Mouse (Mus musculus): ENCODE data around the gene Kcnmb3.

Gene Kcnmb3

DNA sequence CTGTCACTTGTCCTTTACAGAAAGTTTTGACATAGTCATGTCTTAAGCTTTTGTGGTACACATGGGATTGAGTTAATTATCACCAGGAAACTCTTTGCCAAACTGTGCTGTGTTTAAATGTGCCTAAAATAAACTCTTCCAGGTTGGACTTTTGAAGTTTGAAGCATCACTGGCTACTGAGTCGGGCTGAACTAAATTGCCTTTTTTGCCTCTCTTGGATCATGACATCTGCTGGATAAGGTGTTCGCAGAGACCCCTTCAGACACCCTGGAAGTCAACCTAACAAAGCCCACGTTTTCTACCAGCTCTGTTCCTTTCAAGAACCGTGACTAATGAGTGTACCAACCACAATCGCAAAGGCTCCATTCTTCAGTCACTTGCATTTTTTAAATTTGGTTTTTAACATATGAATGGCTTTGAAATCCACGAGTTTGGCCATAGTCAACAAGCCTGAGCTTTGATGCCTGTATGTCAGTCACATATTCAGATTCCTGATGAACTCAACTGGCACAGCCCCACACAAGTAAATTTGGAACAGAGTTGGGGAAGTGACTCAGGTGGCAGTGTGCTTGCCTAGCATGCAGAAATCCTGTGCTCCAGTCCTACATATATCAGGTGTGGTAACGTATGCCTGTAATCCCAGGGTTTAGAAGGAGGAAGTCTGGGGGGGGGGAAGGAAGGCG lies 3.2 kb upstream of the Kcnmb3 start:
- DNase-seq (ENCODE audit: low spot score in 2 of 2): no peak

DNA sequence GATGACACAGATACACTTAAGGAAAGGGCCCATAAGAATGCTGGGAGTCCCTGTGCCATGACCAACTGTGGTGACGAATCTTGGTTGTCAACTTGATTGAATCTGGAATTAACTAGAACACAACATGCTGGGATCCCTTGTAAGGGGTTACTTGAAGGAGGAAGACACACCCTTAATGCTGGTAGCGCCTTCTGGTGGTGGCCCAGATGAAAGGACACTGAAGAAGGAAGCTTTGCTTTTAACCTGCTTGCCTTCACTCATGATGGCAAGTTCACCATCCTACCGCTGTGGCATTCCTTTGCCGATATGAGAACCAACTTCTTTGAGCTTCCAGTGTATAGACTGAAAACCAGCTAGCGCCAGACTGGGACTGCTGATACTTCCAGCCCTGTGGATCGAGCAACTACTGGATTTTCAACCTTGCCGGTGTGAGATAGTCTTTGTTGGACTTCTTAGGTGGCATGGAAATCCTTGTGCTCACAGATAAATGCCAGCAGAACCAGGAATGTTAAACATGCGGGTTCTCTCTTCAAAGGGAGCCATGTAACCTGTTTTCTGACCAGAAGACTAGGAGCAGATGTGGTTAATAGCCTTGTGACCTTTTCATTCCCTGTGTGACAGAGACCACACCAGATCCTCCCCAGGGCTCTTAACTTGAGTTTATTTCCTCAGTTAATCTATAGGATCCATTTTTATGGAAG lies 2.5 kb upstream of the Kcnmb3 start:
- DNase-seq (ENCODE audit: low spot score in 2 of 2): peak in 1 of 2 experiments; percentile 3

DNA sequence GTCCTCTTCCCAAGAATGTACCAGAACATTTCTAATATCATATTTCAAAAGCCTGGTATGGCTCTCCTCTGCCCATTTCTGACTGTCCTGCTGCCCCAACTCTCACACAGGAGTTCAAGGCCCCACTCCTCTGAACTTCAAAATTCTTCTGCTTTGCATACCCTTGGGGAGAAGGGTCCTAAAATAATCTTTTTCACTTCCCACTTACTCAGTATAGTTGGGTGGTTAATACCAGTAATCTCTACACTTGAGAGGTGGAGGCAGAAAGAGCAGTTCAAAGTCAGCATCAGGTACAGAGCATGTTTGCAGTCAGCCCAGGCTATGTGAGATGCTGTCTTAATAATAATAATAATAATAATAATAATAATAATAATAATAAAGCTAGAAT lies 1.1 kb downstream of the Kcnmb3 start:
- no peak for DNase-seq (ENCODE audit: low spot score in 2 of 2)

DNA sequence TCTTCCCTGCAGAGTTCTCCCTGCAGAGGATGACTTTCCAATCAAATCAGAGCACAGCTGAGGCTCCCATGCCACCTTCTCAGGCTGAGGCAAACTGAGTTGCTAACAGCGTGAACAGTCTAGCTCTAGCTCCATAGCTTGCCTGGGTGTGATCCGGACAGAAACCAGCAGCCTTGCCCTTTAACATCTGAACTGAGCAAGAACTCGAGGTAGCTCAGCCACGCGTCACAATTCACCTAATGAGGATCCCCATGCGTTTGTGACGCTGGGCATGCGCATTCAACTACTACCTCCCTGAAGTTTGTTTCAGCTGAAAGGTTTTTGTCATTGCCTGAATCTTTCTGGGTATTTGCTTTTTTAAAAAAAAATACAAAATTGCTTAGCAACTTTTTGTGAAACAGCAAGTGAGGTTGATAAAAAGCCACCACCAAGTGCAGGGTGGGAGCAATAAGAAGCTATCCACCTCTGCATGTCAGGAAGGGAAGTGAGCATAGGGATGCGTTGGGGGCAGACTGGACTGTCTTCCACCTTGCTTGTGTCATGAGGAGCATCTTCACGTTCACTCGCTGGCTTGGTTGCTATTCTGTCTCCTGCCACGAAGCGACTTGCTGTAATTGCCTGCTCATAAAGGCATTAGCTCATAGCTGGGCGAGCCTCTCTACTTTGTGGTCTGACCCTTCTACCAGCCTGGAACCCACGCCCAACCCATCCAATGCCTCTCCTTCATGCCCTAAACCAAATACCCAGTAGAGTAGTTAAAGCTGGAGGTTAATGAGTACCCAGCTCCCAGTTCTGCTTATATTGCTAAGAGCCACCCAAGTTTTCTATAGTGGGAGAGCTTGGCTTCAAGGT lies 1.7 kb downstream of the Kcnmb3 start:
- DNase-seq (ENCODE audit: low spot score in 2 of 2): no peak

DNA sequence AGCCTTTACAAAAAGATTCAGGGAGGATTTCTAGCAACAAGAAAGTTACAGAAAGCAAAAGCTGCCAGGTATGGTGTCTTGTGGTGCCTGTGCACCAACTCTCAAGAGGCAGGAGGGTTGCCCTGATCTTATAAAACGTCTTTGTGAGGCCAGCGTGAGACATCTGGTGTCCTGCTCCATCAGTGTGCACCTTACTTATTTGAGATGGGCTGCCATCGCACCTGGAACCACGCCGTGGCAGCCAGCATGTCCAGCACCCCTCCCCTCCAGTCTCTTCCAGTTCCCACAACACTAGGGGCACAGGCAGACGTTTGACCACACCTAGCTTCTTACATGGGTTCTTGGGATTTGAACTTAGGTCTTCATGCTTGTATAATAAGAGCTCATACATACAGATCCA lies 3.9 kb downstream of the Kcnmb3 start:
- no peak for DNase-seq (ENCODE audit: low spot score in 2 of 2)

DNA sequence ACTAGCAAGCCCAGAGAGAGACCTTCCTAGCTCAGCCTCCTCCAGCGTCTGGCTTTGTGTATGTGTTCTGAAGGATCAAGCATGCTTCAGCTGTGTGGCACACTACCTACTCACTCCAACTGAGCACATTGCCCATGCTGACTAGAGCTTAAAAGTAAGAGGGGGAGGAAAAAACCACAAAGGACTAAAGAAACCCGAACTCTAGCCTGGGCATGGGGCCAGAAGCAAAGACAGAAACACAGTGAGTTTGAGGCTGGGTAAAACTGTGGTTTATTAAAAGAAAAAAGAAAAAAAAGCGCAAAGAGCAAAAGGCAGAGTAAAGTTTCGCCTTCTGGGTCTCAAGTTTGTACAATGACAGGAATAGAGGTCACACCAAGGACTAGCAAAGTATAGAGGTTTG lies 5.5 kb downstream of the Kcnmb3 start:
- DNase-seq (ENCODE audit: low spot score in 2 of 2): no peak

DNA sequence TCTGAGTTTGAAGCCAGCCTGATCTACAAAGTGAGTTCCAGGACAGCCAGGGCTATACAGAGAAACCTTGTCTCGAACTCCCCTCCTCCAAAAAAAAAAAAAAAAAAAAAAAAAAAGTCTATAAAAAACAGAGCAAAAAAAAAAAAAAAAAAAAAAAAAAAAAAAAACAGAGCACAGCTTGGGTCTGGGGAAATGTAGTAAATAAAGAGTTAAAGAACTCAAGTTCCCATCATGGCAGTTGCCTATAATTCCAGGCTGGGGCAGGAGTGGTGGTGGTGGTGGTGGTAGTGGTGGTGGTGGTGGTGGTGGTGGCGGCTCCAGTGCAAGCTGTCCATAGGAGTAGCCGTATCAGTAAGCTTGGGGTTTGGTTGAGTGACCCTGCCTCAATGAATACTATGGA lies 9.0 kb downstream of the Kcnmb3 start:
- no peak for DNase-seq (ENCODE audit: low spot score in 2 of 2)

DNA sequence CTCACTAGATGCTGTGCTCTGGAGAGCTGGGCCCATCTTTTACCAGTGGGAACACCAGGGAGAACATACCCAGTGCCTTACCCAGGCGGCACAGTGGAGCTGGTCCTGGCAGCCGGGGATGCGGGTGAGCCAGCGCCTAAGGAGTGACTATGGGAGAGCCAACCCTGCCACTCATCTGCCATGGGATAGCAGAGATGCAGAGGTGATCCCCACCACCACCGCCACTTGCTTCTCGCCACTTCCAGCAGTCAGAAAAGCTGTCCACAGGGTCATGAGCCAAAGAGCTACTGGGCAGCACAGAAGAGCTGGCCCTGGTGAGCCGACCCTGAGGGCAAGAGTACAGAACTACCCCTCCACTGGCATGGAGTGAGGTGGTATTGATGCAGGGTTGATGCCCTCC lies 12.1 kb downstream of the Kcnmb3 start:
- no peak for DNase-seq (ENCODE audit: low spot score in 2 of 2)

DNA sequence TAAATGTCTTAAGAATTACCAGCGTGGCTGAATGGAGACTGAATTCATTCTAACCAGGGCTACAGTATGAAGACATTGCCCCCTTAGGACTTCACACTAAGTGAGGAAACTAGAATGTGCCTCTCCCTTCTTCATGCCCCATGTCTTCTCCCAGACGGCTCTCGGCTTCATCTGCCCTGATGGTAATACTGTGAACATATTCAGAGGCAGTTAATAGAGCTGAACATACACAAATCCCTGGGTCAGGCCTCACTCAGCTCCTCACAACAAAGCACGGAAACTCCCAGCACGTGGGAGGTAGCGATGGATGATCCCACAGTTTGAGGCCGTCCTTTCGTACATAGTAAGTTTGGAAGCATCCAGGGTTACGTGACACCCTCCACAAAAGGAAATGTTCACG lies 18.8 kb downstream of the Kcnmb3 start:
- DNase-seq (ENCODE audit: low spot score in 2 of 2): no peak

DNA sequence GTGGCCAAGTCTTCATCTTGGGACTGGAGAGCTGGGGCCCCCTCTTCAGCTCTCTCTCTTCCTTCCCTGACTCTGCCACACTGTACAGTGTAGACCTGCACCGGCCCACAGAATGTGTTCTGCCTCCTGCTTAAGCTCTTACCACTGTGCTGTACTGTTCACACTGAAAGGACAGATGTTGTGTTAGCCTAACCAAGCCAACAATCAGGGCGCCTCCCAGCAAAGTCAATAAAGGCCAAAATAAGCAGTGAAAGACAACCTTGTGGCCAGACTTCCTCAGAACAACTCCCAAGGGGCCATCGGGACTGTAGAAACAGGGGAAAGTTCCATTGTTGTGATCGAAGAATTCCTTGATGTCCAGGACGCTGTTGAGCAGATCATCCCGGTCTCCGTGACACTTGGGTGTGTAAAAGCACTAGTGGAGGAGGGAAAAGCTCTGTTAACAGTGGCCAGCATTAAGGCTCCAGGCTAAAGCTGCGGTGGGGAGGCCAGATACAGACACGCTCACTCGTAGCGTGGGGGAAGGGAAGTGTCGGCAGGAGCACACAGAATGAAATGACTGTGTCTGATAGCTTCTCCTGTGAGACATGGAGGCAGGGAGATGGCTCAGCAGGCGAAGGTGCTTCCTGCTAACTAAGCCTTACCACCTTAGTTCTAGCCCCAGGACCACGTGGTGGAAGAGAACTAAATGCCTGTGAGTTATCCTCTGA lies 19.7 kb downstream of the Kcnmb3 start:
- peak; percentile 43 to 46 for DNase-seq (ENCODE audit: low spot score in 2 of 2)

DNA sequence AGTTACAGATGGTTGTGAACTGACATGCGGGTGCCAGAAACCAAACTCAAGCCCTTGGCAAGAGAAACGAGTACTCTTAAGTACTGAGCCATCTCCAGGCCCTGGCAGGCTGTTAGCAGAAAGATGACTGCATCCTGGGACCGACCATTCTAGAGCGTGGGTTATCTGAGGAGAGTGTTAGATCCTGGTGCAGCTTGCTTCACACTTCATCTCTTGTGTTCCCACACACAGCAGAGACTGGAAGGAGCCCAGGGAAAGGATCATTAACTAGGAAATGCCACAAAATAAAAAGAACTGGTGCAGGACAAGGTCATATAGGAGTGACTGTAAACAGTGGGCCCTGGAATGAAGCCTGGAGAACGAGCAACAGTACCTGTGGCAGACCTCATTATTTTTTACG lies 20.9 kb downstream of the Kcnmb3 start:
- DNase-seq (ENCODE audit: low spot score in 2 of 2): peak in 1 of 2 experiments; percentile 10

DNA sequence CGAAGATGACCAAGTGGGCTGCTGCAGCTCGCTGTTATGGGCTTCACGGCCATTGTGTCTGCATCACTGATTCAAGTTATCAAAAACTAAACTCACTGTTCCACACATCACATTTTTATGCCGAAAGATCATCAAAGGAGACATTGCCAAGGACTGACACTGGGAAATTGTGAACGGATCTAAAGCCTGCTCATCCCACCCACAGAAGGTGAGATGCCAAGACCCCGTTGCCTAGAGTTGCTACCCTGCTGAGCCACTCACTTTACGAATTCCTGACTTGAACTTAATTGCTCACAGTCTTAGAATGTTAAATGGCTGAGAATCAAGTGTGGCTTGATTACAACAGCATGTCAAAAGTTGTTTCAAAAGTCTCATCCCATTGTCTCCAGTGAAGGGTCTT lies 21.6 kb downstream of the Kcnmb3 start:
- DNase-seq (ENCODE audit: low spot score in 2 of 2): no peak

DNA sequence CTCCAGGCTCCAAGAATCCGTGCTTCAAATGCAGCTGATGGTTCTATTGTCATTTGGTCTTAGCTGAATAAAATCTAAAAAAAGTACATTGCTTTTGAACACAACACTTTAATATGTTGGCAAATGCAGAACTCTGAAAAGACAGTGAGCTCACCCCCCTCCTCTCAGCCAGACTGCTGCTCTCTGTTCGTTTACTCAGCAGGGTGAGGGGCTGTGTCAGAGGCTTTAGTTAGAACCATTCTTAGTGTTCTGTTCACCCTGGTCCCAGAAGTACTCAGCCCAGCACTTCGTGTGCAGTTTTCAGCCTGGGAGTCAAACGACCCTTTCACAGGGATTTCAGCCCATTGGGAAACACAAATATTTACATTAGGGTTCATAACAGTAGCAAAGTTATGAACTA lies 23.6 kb downstream of the Kcnmb3 start:
- no peak for DNase-seq (ENCODE audit: low spot score in 2 of 2)

DNA sequence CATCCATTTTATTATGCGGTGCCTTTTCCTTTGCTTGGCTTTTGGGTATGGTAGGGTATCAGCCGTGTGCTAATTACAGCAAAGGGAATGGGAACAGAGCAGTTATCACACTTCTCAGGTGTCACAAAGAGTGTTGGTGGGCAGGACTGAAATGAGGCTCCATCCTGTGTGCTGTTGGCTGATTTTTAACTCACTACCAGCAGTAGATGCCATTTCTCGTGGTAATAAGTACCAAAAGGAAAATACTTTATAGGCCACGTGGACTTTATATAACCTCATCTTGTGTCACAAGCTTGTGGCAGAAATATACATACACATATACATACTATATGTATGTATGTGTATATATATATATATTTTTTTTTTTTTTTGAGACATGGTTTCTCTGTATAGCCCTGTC lies 24.7 kb downstream of the Kcnmb3 start:
- DNase-seq (ENCODE audit: low spot score in 2 of 2): no peak

DNA sequence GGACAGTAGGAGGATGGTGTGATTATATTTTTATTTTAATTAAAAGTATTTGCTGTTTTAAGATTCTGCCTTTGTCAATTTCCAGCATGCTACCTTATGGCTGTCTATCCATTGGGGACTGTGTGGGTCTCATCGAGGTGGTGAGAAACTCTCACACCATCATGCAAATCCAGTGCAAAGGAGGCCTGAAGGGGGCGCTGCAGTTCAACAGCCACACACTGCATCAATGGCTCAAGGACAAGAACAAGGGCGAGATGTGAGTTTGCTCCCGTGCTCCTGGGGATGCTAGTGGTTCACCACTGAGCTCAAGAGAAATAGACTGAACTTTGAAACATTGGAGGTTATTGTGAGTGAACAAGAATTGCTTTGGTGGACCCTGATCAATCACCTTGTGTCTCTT lies 32.3 kb downstream of the Kcnmb3 start:
- DNase-seq (ENCODE audit: low spot score in 2 of 2): no peak

DNA sequence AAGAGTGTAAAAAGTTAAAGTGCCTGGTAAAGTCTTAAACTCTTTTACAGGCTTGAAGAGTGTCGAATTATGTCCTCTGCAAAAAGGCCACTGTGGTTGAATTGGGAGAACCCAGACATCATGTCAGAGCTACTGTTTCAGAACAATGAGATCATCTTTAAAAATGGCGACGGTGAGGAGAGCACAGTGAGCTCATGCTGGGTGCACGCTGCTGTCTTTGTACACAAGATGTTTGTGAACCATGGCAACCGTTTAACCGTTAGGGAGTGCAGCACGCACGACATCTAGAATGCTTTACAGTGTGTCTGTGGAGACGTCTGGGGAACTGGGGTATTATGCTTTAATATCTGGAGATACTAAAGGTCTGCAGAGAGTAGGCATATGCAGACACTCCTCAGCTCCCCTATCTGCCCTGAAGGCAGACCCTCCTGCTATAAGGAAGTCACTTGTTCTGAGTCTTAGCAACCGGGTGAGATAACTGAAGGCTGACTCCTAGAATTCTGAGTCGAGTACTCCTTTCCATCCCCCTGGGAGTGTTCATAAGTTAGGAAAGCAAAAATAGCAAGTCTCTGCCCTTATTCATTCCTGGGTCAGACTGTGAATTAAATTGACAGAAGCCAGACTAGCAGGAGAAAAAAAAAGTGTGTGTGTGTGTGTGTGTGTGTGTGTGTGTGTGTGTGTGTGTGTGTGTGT lies 37.6 kb downstream of the Kcnmb3 start:
- peak; percentile 12 to 25 for DNase-seq (ENCODE audit: low spot score in 2 of 2)

DNA sequence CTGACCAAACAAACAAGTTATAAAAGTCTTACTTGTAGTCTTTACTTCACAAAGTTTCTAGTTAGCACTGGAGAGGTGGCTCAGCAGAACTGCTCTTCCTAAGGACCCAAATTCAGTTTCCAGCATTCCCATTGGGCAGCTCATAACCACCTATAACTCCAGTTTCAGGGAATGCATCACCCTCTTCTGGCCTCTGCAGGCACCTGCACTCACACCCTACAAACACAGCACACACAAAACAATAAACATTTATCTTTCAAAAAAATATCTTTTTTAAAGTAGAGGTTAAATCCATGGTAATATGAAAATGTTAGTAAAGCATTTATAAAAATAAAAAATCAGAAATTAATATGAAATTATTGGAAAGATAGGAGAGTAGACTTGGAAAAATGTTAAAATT lies 50.3 kb downstream of the Kcnmb3 start:
- DNase-seq (ENCODE audit: low spot score in 2 of 2): no peak

DNA sequence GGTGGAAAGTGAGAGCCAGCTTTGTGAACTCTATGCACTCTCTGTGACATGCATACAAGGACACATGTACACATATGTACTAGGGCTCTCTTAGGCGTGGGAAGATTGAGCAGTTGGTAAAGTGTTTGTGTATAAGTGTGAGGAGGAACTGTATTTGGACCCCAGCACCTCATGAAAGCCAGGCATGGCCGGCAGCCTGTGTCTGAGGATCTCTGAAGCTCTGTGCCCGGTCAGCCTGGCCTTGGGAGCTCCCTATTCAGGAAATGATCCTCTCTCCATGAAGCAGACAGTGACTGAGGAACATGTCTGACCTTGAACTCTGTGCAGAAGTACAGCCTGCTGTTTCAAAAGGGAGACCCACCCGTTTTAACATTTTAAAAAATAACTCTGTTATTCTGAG lies 53.3 kb downstream of the Kcnmb3 start:
- DNase-seq (ENCODE audit: low spot score in 2 of 2): no peak

DNA sequence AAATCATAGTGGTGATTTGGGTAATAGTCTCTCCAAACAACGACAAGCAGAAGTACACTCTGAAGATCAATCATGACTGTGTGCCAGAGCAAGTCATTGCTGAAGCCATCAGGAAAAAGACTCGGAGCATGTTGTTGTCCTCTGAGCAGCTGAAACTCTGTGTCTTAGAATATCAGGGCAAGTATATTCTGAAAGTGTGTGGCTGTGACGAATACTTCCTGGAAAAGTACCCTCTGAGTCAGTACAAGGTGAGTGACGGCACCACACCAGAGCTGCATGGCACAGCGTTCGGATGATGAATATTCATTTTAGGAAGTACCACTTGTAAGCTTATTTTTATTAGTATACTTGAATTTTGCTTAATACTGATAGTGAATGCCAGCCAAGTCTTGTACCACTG lies 54.2 kb downstream of the Kcnmb3 start:
- no peak for DNase-seq (ENCODE audit: low spot score in 2 of 2)

DNA sequence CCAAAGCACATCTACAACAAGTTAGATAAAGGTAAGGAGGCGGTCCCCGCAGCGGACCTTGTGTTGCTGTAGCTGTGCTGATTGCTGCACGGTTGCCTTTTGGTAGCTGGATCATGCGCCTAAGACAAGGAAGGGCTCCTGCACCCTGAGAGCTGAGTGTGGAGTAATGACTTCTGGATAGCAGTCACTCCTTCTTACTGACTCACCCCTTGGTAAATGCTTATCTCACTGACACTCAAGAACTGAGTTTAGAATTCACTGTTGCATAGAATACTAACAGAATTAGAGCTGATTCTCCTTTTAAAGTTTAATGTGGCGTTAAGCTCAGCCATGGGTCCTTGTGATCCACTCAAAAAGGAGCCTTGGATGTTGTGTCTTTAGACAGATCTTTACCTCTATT lies 54.7 kb downstream of the Kcnmb3 start:
- DNase-seq (ENCODE audit: low spot score in 2 of 2): no peak

DNA sequence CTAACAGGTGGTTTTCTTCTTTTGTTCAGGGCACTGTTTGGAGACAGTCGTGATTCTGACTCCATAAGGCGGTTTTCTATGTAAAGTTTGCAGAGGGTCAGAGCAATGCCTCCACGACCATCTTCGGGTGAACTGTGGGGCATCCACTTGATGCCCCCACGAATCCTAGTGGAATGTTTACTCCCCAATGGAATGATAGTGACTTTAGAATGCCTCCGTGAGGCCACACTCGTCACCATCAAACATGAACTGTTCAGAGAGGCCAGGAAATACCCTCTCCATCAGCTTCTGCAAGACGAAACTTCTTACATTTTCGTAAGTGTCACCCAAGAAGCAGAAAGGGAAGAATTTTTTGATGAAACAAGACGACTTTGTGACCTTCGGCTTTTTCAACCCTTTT lies 55.9 kb downstream of the Kcnmb3 start:
- no peak for DNase-seq (ENCODE audit: low spot score in 2 of 2)

DNA sequence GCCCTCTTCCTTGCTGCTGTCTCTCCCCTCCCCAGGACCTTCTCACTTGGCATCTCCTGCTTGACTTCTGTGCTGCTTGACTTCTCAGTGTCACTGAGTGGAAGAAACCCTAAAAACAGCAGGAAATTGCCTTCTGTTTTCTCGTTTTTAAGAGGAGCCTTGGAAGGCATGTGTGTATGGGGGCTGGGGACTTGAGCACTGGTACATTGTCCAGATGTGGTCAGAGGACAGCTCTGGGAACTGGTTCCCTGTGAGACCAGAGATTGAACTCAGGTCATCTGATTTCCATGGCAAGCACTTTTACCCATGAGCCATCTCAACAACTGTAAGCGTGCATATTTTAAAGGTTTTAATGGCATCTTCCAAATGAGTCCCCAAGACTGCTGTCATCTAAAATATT lies 58.0 kb downstream of the Kcnmb3 start:
- DNase-seq (ENCODE audit: low spot score in 2 of 2): no peak
